Mouse (Mus musculus): ENCODE data around the gene Dmp1. TPM values are rescaled to one million over a fixed set of nuclear protein-coding genes. Genes with fewer than 3 reads are reported as not detected.

Dmp1 gene
- polyA plus RNA-seq, 1 experiment, result not detected

DNA sequence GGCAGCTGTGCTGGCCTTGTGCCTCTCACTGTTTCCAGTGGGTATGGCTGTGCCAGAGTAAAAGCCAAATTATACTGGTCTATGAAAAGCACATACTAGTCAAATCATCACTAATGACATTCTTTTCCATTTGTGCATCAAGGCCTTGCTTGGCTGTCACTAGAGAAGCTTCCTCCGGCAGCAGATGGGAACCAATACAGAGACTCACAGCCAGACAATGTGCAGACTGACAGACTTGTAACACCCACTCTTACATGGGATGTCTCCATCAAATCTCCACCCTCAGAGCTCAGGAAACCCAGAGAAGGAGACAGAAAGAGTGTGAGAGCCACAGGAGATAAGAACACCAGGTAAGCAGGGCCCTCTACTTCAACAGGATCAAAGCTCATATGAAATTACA lies 7.3 kb upstream of the Dmp1 start:
- TF ChIP-seq CTCF (IDR thresholded peaks at IDR 0.05; ENCODE audit: insufficient read depth, low read length) (no peak), POLR2A (IDR thresholded peaks at IDR 0.05; ENCODE audit: borderline replicate concordance, extremely low read depth, low read depth, low read length) (no peak)
- Histone ChIP-seq H3K4me1 (ENCODE audit: control insufficient read depth, insufficient read depth, low read length) (no peaks in the 10 kb centered on the region), H3K4me3 (replicated peaks; ENCODE audit: extremely low read depth, low read depth, low read length) (no peak overlapping the region)
- WGBS, result 85% methylated on average over 1 of the region's 1 CpGs
- no peak for DNase-seq

DNA sequence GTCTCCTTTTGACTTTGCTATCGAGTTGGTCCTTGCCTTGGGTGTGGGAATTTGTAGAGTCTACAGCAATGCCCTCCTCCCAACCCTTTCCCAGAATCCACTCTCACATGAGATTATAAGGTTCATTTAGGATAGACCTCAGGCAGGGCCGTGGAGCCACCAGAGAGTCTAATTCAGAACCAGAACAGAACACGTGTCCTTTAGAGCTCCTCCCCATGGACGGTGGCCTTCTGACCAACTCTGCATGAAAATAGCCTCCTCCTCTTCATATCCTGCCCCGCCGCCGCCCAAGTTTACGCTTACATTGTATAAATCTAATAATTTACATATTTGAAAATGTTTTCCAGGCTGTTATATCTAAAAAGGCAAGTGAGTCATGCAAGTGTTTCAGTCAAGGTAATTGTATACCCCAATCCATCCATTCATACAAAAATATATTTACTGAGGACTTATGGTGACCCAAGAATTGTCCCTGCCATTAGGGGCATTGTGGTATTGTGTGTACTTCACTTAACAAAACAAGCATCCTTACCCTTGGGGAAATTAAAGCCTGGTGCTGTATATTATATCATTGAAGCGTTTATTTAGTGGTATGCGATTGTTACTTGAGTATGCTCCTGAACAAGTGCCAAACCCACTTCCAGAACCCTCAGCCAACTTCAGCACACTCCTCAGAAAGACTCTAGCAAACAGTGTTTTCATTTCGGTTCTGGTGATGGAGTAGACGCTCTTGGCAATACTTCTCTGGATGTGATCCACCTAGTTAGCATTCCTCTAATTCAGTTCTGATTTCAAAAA lies 1.1 kb upstream of the Dmp1 start:
- Histone ChIP-seq H3K4me1 (ENCODE audit: control insufficient read depth, insufficient read depth, low read length) (no peaks in the 10 kb centered on the region), H3K4me3 (replicated peaks; ENCODE audit: extremely low read depth, low read depth, low read length) (no peak overlapping the region)
- TF ChIP-seq POLR2A (IDR thresholded peaks at IDR 0.05; ENCODE audit: borderline replicate concordance, extremely low read depth, low read depth, low read length) (no peak), CTCF (IDR thresholded peaks at IDR 0.05; ENCODE audit: insufficient read depth, low read length) (no peak)
- DNase-seq, result no peak
- 59% methylated on average over 12 of the region's 12 CpGs for WGBS

GRCm38 (mm10) chr5:104212531-104212930 lies 10.1 kb downstream of the Dmp1 start:
- 77% methylated on average over 11 of the region's 11 CpGs for WGBS
- TF ChIP-seq CTCF (IDR thresholded peaks at IDR 0.05; ENCODE audit: insufficient read depth, low read length) (no peak), POLR2A (IDR thresholded peaks at IDR 0.05; ENCODE audit: borderline replicate concordance, extremely low read depth, low read depth, low read length) (no peak)
- no peak for DNase-seq
- H3K4me3 ChIP-seq (replicated peaks; ENCODE audit: extremely low read depth, low read depth, low read length), result no peak overlapping the region
- H3K4me1 ChIP-seq (ENCODE audit: control insufficient read depth, insufficient read depth, low read length), result no peaks in the 10 kb centered on the region

- 0 out of 2 replicates have a peak, but pooled peaks cover 3% of the 10 kb centered on the region for H3K4me1 ChIP-seq (ENCODE audit: control insufficient read depth, insufficient read depth, low read length)
- DNase-seq, result no peak
- TF ChIP-seq POLR2A (IDR thresholded peaks at IDR 0.05; ENCODE audit: borderline replicate concordance, extremely low read depth, low read depth, low read length) (no peak), CTCF (IDR thresholded peaks at IDR 0.05; ENCODE audit: insufficient read depth, low read length) (peak; percentile 67)
- no peak overlapping the region for H3K4me3 ChIP-seq (replicated peaks; ENCODE audit: extremely low read depth, low read depth, low read length)
- 22% methylated on average over 5 of the region's 5 CpGs for WGBS
Observed at GRCm38 (mm10) chr5:104218926-104219325, 16.5 kb downstream of the Dmp1 start.

DNA sequence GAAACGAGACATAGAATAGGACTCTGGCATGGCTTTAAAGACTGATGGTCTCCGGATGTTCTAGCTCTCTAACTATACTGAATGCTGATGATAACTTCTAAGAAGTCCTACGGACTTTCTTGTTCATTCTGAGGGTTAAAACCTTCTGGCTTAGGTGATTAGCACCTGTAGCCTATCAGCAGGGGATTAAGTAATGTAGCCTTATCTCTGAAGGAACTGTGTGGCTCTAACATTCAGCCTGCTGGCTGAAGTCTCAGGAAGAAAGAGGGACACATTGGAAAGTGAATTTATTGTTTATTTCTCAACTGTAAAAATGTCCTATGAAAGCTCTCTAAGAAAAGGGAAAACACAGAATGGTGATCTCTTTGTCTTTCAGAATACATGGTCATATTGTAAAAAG lies 21.9 kb downstream of the Dmp1 start:
- 52% methylated on average over 3 of the region's 3 CpGs for WGBS
- H3K4me1 ChIP-seq (ENCODE audit: control insufficient read depth, insufficient read depth, low read length), result 0 out of 2 replicates have a peak, but pooled peaks cover 4% of the 10 kb centered on the region
- no peak for DNase-seq
- H3K4me3 ChIP-seq (replicated peaks; ENCODE audit: extremely low read depth, low read depth, low read length), result no peak overlapping the region
- TF ChIP-seq CTCF (IDR thresholded peaks at IDR 0.05; ENCODE audit: insufficient read depth, low read length), result no peak
- no peak for TF ChIP-seq POLR2A (IDR thresholded peaks at IDR 0.05; ENCODE audit: borderline replicate concordance, extremely low read depth, low read depth, low read length)

DNA sequence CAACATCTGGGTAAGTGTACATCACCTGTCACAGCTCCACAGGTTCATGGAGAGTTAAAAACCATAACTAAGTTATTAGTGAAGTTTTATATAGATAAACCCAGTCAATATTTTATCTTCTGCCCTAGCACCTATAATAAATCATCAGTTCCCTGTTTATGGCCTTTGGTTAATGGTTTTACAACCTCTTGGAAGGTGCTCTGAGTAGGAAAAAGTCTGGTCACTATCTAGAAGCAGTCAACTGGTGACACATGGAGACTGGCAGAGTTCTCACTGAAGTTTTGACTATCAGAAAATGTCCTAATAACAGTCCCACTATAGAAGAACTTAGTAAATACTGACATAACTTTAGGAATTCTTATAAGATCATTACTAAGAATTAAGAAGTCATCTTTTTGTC lies 22.3 kb downstream of the Dmp1 start:
- Histone ChIP-seq H3K4me3 (replicated peaks; ENCODE audit: extremely low read depth, low read depth, low read length) (no peak overlapping the region), H3K4me1 (ENCODE audit: control insufficient read depth, insufficient read depth, low read length) (0 out of 2 replicates have a peak, but pooled peaks cover 4% of the 10 kb centered on the region)
- no peak for TF ChIP-seq CTCF (IDR thresholded peaks at IDR 0.05; ENCODE audit: insufficient read depth, low read length)
- TF ChIP-seq POLR2A (IDR thresholded peaks at IDR 0.05; ENCODE audit: borderline replicate concordance, extremely low read depth, low read depth, low read length), result no peak
- DNase-seq, result no peak

GRCm38 (mm10) chr5:104228497-104228896 lies 26.1 kb downstream of the Dmp1 start:
- WGBS, result 48% methylated on average over 1 of the region's 1 CpGs

GRCm38 (mm10) chr5:104236741-104237140 lies 34.3 kb downstream of the Dmp1 start:
- no peak overlapping the region for H3K4me3 ChIP-seq (replicated peaks; ENCODE audit: extremely low read depth, low read depth, low read length)
- 83% methylated on average over 8 of the region's 8 CpGs for WGBS
- TF ChIP-seq POLR2A (IDR thresholded peaks at IDR 0.05; ENCODE audit: borderline replicate concordance, extremely low read depth, low read depth, low read length), result no peak
- no peak for TF ChIP-seq CTCF (IDR thresholded peaks at IDR 0.05; ENCODE audit: insufficient read depth, low read length)
- no peak for DNase-seq
- no peaks in the 10 kb centered on the region for H3K4me1 ChIP-seq (ENCODE audit: control insufficient read depth, insufficient read depth, low read length)

More at GRCm38 (mm10) chr5:104228497-104228896, 26.1 kb downstream of the Dmp1 start:
- TF ChIP-seq POLR2A (IDR thresholded peaks at IDR 0.05; ENCODE audit: borderline replicate concordance, extremely low read depth, low read depth, low read length) (no peak), CTCF (IDR thresholded peaks at IDR 0.05; ENCODE audit: insufficient read depth, low read length) (no peak)
- DNase-seq, result no peak
- 0 out of 2 replicates have a peak, but pooled peaks cover 4% of the 10 kb centered on the region for H3K4me1 ChIP-seq (ENCODE audit: control insufficient read depth, insufficient read depth, low read length)
- no peak overlapping the region for H3K4me3 ChIP-seq (replicated peaks; ENCODE audit: extremely low read depth, low read depth, low read length)

DNA sequence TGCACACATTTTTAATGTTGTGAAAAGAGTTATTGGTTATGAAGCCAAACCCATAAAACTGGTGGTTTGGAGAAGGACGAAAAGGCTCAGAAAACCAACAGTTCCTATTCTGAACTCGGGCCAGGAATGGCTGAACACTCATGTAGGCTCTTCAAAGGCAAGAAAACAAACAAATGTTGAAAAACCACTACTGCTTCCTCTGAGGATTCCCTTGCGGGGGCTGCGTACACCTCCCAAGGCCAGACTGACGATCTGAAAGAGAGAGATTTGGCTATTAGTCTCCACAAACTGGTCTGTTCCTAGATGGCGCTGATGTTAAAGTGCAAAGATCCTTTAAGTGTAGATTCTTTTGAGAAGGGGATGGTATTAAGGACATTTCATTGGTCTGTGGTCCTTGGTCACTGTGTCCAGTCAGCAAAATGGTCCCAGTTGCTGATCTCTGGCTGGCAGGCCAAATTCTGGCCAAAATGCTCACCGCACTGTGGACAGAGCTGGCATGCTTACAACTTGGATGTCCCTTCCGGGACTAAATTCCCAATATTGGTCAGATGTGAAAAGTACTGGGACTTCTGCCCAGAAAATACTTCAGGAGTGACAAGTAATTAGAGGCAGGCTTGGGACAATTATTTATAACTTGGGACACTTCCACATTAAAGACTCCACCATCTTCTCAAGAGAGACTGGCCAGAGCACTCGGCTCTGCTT lies 37.4 kb downstream of the Dmp1 start:
- 61% methylated on average over 9 of the region's 9 CpGs for WGBS
- DNase-seq, result peak; percentile 4
- Histone ChIP-seq H3K4me1 (ENCODE audit: control insufficient read depth, insufficient read depth, low read length) (no peaks in the 10 kb centered on the region), H3K4me3 (replicated peaks; ENCODE audit: extremely low read depth, low read depth, low read length) (no peak overlapping the region)
- TF ChIP-seq POLR2A (IDR thresholded peaks at IDR 0.05; ENCODE audit: borderline replicate concordance, extremely low read depth, low read depth, low read length) (no peak), CTCF (IDR thresholded peaks at IDR 0.05; ENCODE audit: insufficient read depth, low read length) (no peak)
